Mouse (Mus musculus): Measurements from ENCODE around the gene Tmem109.

GRCm38 (mm10) chr19:10868623-10869141 lies 13.1 kb downstream of the Tmem109 start:
- TF ChIP-seq POLR2A (IDR thresholded peaks at IDR 0.05; ENCODE audit: insufficient read length, low read depth): no peak
- no peak for TF ChIP-seq SRF (IDR thresholded peaks at IDR 0.05; ENCODE audit: control insufficient read depth, insufficient read length, low read depth)
- no peak for TF ChIP-seq TCF12 (IDR thresholded peaks at IDR 0.05; ENCODE audit: insufficient read depth, poor library complexity, severe bottlenecking)

All from myocyte (in vitro differentiated cells).